Mouse (Mus musculus): Measurements from ENCODE around the gene Gm49322. TPM values are rescaled to one million over a fixed set of nuclear protein-coding genes. Genes with fewer than 3 reads are reported as not detected.
A peak's percentile ranks its signal among the peaks of the same experiment; 100 is the strongest.

The Gm49322 gene
- polyA plus RNA-seq, 1 experiment from 2014 or later, result 4.5 TPM

- H3K9ac ChIP-seq (replicated peaks), result 0 out of 2 replicates have a peak overlapping the region, but pooled peaks have one; percentile 7
- H3K9me3 ChIP-seq, result no peaks in the 10 kb centered on the region
- no peak overlapping the region for H3K4me3 ChIP-seq
- 95% methylated on average over 8 of the region's 8 CpGs for WGBS
- H3K4me1 ChIP-seq, result peaks cover 29% of the 10 kb centered on the region
- H3K4me2 ChIP-seq (replicated peaks), result no peak overlapping the region
- no peaks in the 10 kb centered on the region for H3K27me3 ChIP-seq
- no peak for ATAC-seq (replicated peaks)
- no peak overlapping the region for H3K27ac ChIP-seq (replicated peaks)
- peaks cover 10% of the 10 kb centered on the region for H3K36me3 ChIP-seq
These were observed 20.2 kb upstream of the Gm49322 start for GRCm38 (mm10) chr10:80585581-80585980.

GRCm38 (mm10) chr10:80586407-80587304 lies 19.2 kb upstream of the Gm49322 start:
- Histone ChIP-seq H3K4me1 (peaks cover 31% of the 10 kb centered on the region), H3K4me2 (replicated peaks) (no peak overlapping the region; the same call in 1 of the 2 replicates), H3K4me3 (no peak overlapping the region), H3K27ac (replicated peaks) (peak overlapping the region; percentile 34; the same call in 1 of the 2 replicates), H3K9ac (replicated peaks) (no peak overlapping the region), H3K9me3 (no peaks in the 10 kb centered on the region), H3K36me3 (peaks cover 10% of the 10 kb centered on the region), H3K27me3 (no peaks in the 10 kb centered on the region)
- WGBS, result 96% methylated on average over 51 of the region's 51 CpGs
- ATAC-seq (replicated peaks), result no peak

- no peak for ATAC-seq (replicated peaks)
These were observed 18.5 kb upstream of the Gm49322 start for GRCm38 (mm10) chr10:80587305-80587657.

GRCm38 (mm10) chr10:80589127-80589878 lies 16.5 kb upstream of the Gm49322 start:
- H3K9me3 ChIP-seq, result no peaks in the 10 kb centered on the region
- peaks cover 4% of the 10 kb centered on the region; the same call in 1 of the 2 replicates for H3K36me3 ChIP-seq
- no peak overlapping the region for H3K27ac ChIP-seq (replicated peaks)
- H3K4me3 ChIP-seq, result peak overlapping the region; percentile 96
- H3K9ac ChIP-seq (replicated peaks), result peak overlapping the region; percentile 93
- H3K4me1 ChIP-seq, result peaks cover 29% of the 10 kb centered on the region
- 22% methylated on average over 12 of the region's 12 CpGs for WGBS
- H3K4me2 ChIP-seq (replicated peaks), result peak overlapping the region; percentile 97
- no peak for ATAC-seq (replicated peaks)
- H3K27me3 ChIP-seq, result no peaks in the 10 kb centered on the region

More at GRCm38 (mm10) chr10:80587305-80587657, 18.5 kb upstream of the Gm49322 start:
- Histone ChIP-seq H3K4me1 (peaks cover 31% of the 10 kb centered on the region), H3K36me3 (peaks cover 10% of the 10 kb centered on the region), H3K27ac (replicated peaks) (peak overlapping the region; percentile 34; the same call in 1 of the 2 replicates), H3K9ac (replicated peaks) (no peak overlapping the region), H3K4me3 (no peak overlapping the region), H3K4me2 (replicated peaks) (no peak overlapping the region), H3K27me3 (no peaks in the 10 kb centered on the region), H3K9me3 (no peaks in the 10 kb centered on the region)
- WGBS, result 35% methylated on average over 4 of the region's 4 CpGs

- peak within 1 kb of the TSS; percentile 96 for H3K4me3 ChIP-seq
- H3K9ac ChIP-seq (replicated peaks), result peak within 1 kb of the TSS; percentile 93
- WGBS, result under 1% methylated on average over 73 of the region's 73 CpGs
- H3K4me2 ChIP-seq (replicated peaks), result peak within 1 kb of the TSS; percentile 97
- H3K27me3 ChIP-seq, result no peaks in the 10 kb centered on the region
- peaks cover 29% of the 10 kb centered on the region for H3K4me1 ChIP-seq
- peaks cover 4% of the 10 kb centered on the region; the same call in 1 of the 2 replicates for H3K36me3 ChIP-seq
- ATAC-seq (replicated peaks), result peak; percentile 98
- no peaks in the 10 kb centered on the region for H3K9me3 ChIP-seq
- peak within 1 kb of the TSS; percentile 64 for H3K27ac ChIP-seq (replicated peaks)
These were observed 15.7 kb upstream of the Gm49322 start, which contains the start of gene Abhd17a for GRCm38 (mm10) chr10:80589879-80590854. Gene Abhd17a, minus strand, starts transcription at chr10:80590341.

- Histone ChIP-seq H3K9ac (replicated peaks) (no peak overlapping the region), H3K27me3 (peaks cover 4% of the 10 kb centered on the region; the same call in 1 of the 2 replicates), H3K27ac (replicated peaks) (no peak overlapping the region), H3K4me2 (replicated peaks) (no peak overlapping the region), H3K36me3 (no peaks in the 10 kb centered on the region), H3K4me3 (no peak overlapping the region), H3K9me3 (no peaks in the 10 kb centered on the region), H3K4me1 (no peaks in the 10 kb centered on the region)
- WGBS, result 42% methylated on average over 4 of the region's 4 CpGs
- no peak for ATAC-seq (replicated peaks)
These were observed 9.5 kb upstream of the Gm49322 start for GRCm38 (mm10) chr10:80596318-80596717.

- under 1% methylated on average over 54 of the region's 54 CpGs for WGBS
- H3K4me2 ChIP-seq (replicated peaks), result peak within 1 kb of the TSS; percentile 78
- H3K4me1 ChIP-seq, result peaks cover 20% of the 10 kb centered on the region
- H3K9ac ChIP-seq (replicated peaks), result peak within 1 kb of the TSS; percentile 71
- H3K9me3 ChIP-seq, result no peaks in the 10 kb centered on the region
- H3K36me3 ChIP-seq, result peaks cover 16% of the 10 kb centered on the region
- peaks cover 4% of the 10 kb centered on the region; the same call in 1 of the 2 replicates for H3K27me3 ChIP-seq
- peak; percentile 97 for ATAC-seq (replicated peaks)
- peak within 1 kb of the TSS; percentile 95 for H3K27ac ChIP-seq (replicated peaks)
- peak within 1 kb of the TSS; percentile 90 for H3K4me3 ChIP-seq
These were observed 3.0 kb upstream of the Gm49322 start, which contains the start of the genes Scamp4 and Adat3 for GRCm38 (mm10) chr10:80602698-80603325. Gene Scamp4, plus strand, starts transcription at chr10:80602872. Gene Adat3, plus strand, starts transcription at chr10:80602880.

- H3K27me3 ChIP-seq, result peaks cover 4% of the 10 kb centered on the region; the same call in 1 of the 2 replicates
- peaks cover 20% of the 10 kb centered on the region for H3K4me1 ChIP-seq
- H3K9me3 ChIP-seq, result no peaks in the 10 kb centered on the region
- H3K27ac ChIP-seq (replicated peaks), result peak overlapping the region; percentile 95
- H3K4me2 ChIP-seq (replicated peaks), result peak overlapping the region; percentile 78
- H3K9ac ChIP-seq (replicated peaks), result peak overlapping the region; percentile 71
- ATAC-seq (replicated peaks), result peak; percentile 6; the same call in 1 of the 2 replicates
- 27% methylated on average over 7 of the region's 7 CpGs for whole genome bisulfite sequencing
- peak overlapping the region; percentile 90 for H3K4me3 ChIP-seq
- H3K36me3 ChIP-seq, result peaks cover 22% of the 10 kb centered on the region
These were observed 2.5 kb upstream of the Gm49322 start for GRCm38 (mm10) chr10:80603364-80603763.

- Histone ChIP-seq H3K4me2 (replicated peaks) (peak overlapping the region; percentile 78), H3K9ac (replicated peaks) (0 out of 2 replicates have a peak overlapping the region, but pooled peaks have one; percentile 71)
These were observed 1.8 kb upstream of the Gm49322 start for GRCm38 (mm10) chr10:80604001-80604509.

GRCm38 (mm10) chr10:80604988-80605387 lies 833 bp upstream of the Gm49322 start:
- H3K4me2 ChIP-seq (replicated peaks), result no peak overlapping the region
- no peaks in the 10 kb centered on the region for H3K9me3 ChIP-seq
- no peak overlapping the region for H3K4me3 ChIP-seq
- WGBS, result 78% methylated on average over 2 of the region's 2 CpGs
- no peak overlapping the region for H3K27ac ChIP-seq (replicated peaks)
- H3K9ac ChIP-seq (replicated peaks), result no peak overlapping the region
- H3K36me3 ChIP-seq, result peaks cover 34% of the 10 kb centered on the region
- H3K27me3 ChIP-seq, result no peaks in the 10 kb centered on the region
- peaks cover 20% of the 10 kb centered on the region for H3K4me1 ChIP-seq
- ATAC-seq (replicated peaks), result no peak

More at GRCm38 (mm10) chr10:80604001-80604509, 1.8 kb upstream of the Gm49322 start:
- ATAC-seq (replicated peaks), result no peak
- H3K4me3 ChIP-seq, result peak overlapping the region; percentile 90; the same call in 1 of the 2 replicates
- no peak overlapping the region for H3K27ac ChIP-seq (replicated peaks)
- H3K36me3 ChIP-seq, result peaks cover 28% of the 10 kb centered on the region
- WGBS, result 96% methylated on average over 7 of the region's 7 CpGs
- no peaks in the 10 kb centered on the region for H3K9me3 ChIP-seq
- peaks cover 4% of the 10 kb centered on the region; the same call in 1 of the 2 replicates for H3K27me3 ChIP-seq
- peaks cover 20% of the 10 kb centered on the region for H3K4me1 ChIP-seq

Data from forebrain, embryonic 15.5 days (tissue).